Mouse (Mus musculus) liver, embryonic 16.5 days (tissue): ENCODE measurements around the gene Hivep3. TPM values are rescaled to one million over a fixed set of nuclear protein-coding genes. Genes with fewer than 3 reads are reported as not detected.

Experiments
- ATAC-seq: fragments of 200-750 bp; cut with Nextera tagmentation; 2 replicates; pipeline ENCODE4 v1.8.0; 2017; ENCODE audit warnings: low read depth, mild to moderate bottlenecking, moderate number of reproducible peaks, moderate library complexity
- H3K27ac ChIP-seq: fragments of 300-500 bp; sonication (generic); 2 replicates; pipeline ENCODE4 v1.5.1; 2014; ENCODE audit warnings: mild to moderate bottlenecking, low read length
- H3K27me3 ChIP-seq: fragments of 300-500 bp; sonication (generic); 2 replicates; pipeline ENCODE4 v1.6.1; 2014; ENCODE audit warnings: low read depth, low read length, mixed read lengths; ENCODE audit not compliant: control insufficient read depth, insufficient read depth
- H3K36me3 ChIP-seq: fragments of 300-500 bp; sonication (generic); 2 replicates; pipeline ENCODE4 v1.6.1; 2014; ENCODE audit warnings: mild to moderate bottlenecking; ENCODE audit not compliant: control insufficient read depth, insufficient read depth
- H3K4me1 ChIP-seq: fragments of 300-500 bp; sonication (generic); 2 replicates; pipeline ENCODE4 v1.6.1; 2014; ENCODE audit warnings: low read depth, low read length, mixed read lengths; ENCODE audit not compliant: control insufficient read depth
- H3K4me2 ChIP-seq: fragments of 300-500 bp; sonication (generic); 2 replicates; pipeline ENCODE4 v1.6.1; 2014; ENCODE audit warnings: low read depth, low read length, mixed read lengths
- H3K4me3 ChIP-seq: fragments of 300-500 bp; sonication (generic); 2 replicates; pipeline ENCODE4 v1.5.1; 2014; ENCODE audit warnings: low read depth, mild to moderate bottlenecking, low read length
- H3K9ac ChIP-seq: fragments of 300-500 bp; sonication (generic); 2 replicates; pipeline ENCODE4 v1.6.1; 2014; ENCODE audit warnings: low read depth, low read length
- H3K9me3 ChIP-seq: fragments of 300-500 bp; sonication (generic); replicated peaks from 2 replicates; pipeline ENCODE4 v1.6.1; 2016; ENCODE audit warnings: low read length; ENCODE audit not compliant: control insufficient read depth
- WGBS: fragments of 180-500 bp; shearing (Covaris S2); extraction: QIAGEN DNeasy Blood & Tissue Kit; methylation state at CpG from one replicate; pipeline ENCODE4 v1.1.7; 2014; ENCODE audit not compliant: insufficient replicate concordance; 5-methylcytosine and 5-hydroxymethylcytosine counted together
- polyA plus RNA-seq: library from polyadenylated mRNA; unstranded; fragments of >200 nt; fragmentation: Nextera tagmentation; extraction: Ambion mirVana; gene quantifications from 2 replicates; pipeline ENCODE4 v1.2.1, GENCODE M21; 2015

Hivep3 gene
- polyA plus RNA-seq, 1 experiment from 2014 or later: 2.1 TPM

DNA sequence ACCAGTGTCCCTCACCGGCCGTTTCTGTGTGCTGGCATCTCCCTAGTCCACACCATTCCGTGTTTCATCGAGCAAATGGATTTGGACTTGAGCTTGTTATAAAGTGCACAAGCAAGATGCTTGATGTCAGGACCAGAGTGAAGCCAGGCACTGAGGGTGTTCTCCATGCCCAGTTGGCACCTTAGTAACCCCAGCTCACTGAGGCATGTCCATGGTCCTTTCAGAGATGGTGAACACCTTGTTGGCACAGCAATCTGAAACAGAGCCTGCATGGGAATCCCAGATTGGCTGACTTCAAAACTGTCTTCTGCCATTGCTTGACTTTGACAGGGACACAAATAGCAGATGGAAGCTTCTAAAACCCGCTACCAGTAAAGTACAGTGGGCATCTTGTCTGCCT, 252.5 kb downstream of the Hivep3 start:
- Histone ChIP-seq H3K4me2 (no peak overlapping the region), H3K4me1 (no peaks in the 10 kb centered on the region), H3K36me3 (no peaks in the 10 kb centered on the region), H3K27ac (no peak overlapping the region), H3K9ac (no peak overlapping the region), H3K4me3 (no peak overlapping the region), H3K9me3 (no peaks in the 10 kb centered on the region), H3K27me3 (no peaks in the 10 kb centered on the region)
- 59% methylated on average over 5 of the region's 5 CpGs for WGBS
- ATAC-seq: no peak

DNA sequence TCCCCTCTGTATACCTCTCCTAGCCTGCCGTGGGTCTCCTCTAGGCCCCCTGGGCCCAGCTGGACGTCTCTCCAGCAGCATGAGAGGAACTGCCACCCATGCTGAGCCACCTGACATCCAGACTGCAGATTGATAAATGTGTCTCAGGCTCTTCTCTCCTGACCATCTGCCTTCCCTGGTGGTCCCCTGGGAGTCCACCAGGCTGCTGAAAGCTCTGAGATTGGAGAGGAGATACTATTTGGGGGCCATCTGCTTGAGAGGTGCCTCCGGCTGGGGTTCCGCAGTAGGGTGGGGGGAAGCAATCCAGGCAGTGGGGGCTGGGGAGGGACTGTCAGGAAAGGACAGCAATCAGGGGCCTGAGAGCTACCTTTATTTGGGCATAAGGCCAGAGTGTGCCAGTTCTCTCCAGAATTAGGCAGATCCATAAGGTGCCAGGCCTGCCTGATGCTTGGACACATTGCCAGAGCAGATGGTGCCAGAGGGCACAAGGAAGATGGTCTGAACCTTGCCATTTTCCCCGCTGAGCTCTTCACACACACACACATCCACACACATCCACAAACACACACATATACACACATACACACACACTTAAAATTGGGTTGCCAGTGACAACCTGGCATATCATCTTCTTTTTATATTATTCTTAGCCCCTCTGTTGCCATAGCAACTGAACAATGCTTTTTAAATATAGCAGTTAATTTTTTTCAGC, 253.2 kb downstream of the Hivep3 start:
- ATAC-seq: no peak; the same call in 1 of the 2 replicates
- Histone ChIP-seq H3K36me3 (no peaks in the 10 kb centered on the region), H3K9me3 (no peaks in the 10 kb centered on the region), H3K4me2 (no peak overlapping the region), H3K27ac (no peak overlapping the region), H3K9ac (no peak overlapping the region), H3K27me3 (no peaks in the 10 kb centered on the region), H3K4me3 (no peak overlapping the region), H3K4me1 (no peaks in the 10 kb centered on the region)
- WGBS: 56% methylated on average over 5 of the region's 5 CpGs

DNA sequence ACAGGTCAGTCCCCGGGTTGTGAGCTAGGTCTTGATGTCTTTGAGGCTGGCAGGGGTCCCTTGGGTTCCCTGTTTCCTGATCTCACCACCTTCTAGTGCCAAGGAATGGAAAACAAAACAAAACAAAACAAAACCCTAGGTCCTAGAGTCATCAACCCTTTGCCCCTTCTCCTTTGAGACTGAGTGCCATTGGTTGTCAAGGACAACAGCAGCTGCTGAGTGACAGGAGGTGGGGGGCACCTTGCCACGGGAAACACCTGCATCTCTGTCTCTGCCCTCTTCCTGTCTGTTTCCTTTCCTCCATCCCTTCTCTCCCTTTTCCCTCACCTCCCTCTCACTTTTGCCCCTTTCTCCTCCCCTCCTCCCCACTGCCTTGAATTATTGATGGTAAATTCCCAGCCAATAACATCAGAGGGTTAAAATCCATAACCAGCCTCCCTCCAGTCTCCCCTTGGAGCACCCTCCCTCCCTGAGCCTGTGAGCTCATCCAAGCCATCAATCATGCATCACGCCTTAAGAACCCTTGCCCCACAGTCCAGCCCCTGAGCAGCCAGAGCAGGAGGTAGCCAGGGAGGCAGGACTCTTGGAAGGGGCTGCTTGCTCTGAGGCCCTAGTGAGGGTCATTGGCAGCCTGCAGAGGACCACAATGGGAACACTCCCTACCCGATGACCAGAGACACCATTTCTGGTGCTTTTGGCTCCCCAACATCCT, 253.9 kb downstream of the Hivep3 start:
- no peak overlapping the region for H3K9ac ChIP-seq
- H3K36me3 ChIP-seq: no peaks in the 10 kb centered on the region
- ATAC-seq: no peak
- no peak overlapping the region for H3K4me3 ChIP-seq
- no peaks in the 10 kb centered on the region for H3K27me3 ChIP-seq
- 44% methylated on average over 4 of the region's 4 CpGs for WGBS
- no peak overlapping the region for H3K27ac ChIP-seq
- no peaks in the 10 kb centered on the region for H3K4me1 ChIP-seq
- H3K9me3 ChIP-seq: no peaks in the 10 kb centered on the region
- no peak overlapping the region for H3K4me2 ChIP-seq

DNA sequence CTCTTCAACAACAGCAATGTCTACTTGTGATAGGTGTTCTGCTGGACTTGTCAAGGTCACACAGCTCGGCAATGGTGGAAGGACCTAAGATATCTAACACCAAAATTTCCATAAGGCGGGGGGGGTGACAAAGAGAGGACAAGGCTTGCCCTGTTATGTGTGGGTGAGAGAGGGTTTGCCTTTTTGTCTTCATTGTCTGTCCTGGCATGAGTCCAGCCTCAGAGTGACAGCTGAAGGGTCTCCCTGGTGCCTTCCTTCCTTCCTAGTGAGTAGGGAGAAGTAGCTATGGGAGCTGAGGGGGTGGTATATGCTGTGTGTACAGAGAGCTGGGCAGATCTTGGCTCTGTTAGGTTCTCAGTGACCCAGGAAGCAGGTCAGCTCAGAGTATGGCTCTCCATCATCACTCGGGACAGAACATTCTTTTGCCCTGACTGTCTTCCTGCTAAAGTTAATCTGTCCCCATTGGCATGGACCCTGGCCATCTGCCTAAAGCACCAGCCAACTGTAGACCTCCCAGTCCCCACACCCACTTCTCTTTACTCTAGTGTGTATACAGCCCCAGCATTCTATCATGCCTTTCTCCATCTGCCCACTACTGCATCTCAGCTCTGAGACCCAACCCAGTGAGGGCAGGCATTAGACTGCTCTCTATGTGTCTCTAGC, 255.6 kb downstream of the Hivep3 start:
- 31% methylated on average over 3 of the region's 3 CpGs for WGBS
- Histone ChIP-seq H3K9ac (no peak overlapping the region), H3K9me3 (no peaks in the 10 kb centered on the region), H3K36me3 (no peaks in the 10 kb centered on the region), H3K27ac (no peak overlapping the region), H3K4me2 (no peak overlapping the region), H3K27me3 (no peaks in the 10 kb centered on the region), H3K4me1 (no peaks in the 10 kb centered on the region), H3K4me3 (no peak overlapping the region)
- no peak for ATAC-seq

DNA sequence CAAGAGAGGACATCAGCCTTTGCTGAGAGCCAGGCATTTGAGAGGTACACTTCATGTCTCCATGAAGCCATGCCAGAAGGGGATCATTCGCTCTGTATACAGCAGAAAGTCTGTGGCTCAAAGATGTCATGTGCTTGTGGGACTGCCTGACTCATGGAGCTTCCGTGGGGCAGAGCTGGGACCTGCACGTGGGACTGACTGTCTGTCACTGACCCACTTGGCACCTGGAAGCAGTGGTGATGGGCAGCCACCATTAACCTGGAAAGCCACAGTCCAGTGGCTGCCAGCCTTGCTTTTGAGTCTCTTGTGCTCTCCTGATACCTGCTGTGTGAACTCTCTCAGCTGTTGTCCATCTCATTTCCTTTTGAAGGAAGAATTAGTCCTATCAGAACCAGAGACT, 256.8 kb downstream of the Hivep3 start:
- Histone ChIP-seq H3K4me3 (no peak overlapping the region), H3K4me1 (no peaks in the 10 kb centered on the region), H3K27me3 (no peaks in the 10 kb centered on the region), H3K4me2 (no peak overlapping the region), H3K27ac (no peak overlapping the region), H3K36me3 (no peaks in the 10 kb centered on the region), H3K9ac (no peak overlapping the region), H3K9me3 (no peaks in the 10 kb centered on the region)
- 59% methylated on average over 3 of the region's 3 CpGs for WGBS
- no peak for ATAC-seq

DNA sequence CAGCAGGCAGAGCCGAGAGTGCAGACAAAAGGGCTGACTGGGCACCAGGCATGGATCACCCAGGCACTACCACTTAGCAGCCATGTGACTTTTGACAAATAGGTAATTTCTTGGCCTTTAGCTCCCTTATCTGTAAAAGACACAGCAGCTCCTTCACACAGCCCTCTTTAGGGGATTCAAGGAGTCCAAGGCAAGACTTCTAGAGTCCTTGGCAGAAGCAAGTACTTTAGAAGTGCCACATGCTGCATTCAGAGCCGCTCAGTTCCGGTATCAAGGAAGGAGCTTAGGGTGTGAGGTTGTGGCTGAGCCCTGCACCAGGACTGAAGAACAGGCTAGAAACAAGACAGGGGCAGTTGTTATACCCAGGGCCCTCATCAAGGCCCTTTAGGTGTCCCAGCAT, 257.3 kb downstream of the Hivep3 start:
- Histone ChIP-seq H3K4me2 (no peak overlapping the region), H3K9me3 (no peaks in the 10 kb centered on the region), H3K27me3 (no peaks in the 10 kb centered on the region), H3K4me1 (no peaks in the 10 kb centered on the region), H3K9ac (no peak overlapping the region), H3K4me3 (no peak overlapping the region), H3K36me3 (no peaks in the 10 kb centered on the region), H3K27ac (no peak overlapping the region)
- no peak for ATAC-seq
- WGBS: 64% methylated on average over 3 of the region's 3 CpGs

DNA sequence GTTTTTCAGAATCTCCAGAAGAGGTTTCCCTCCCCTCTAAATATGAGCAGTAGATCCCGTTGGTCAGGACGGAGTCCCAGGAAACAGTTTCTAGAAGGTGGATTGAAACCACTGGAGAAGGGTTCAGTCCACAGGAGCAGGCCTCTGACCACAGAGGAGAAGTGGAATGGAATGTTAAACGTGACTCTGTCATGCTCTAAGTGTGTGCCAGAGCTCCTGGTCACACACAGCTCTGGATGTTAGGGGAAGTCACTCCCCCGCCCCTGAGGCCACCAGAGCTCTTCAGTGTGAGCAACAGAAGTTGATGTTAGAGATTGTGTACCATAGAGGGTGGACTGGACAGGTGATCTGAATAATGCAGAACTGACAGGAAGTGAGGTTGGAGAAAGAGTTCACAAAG, 258.2 kb downstream of the Hivep3 start:
- no peaks in the 10 kb centered on the region for H3K36me3 ChIP-seq

DNA sequence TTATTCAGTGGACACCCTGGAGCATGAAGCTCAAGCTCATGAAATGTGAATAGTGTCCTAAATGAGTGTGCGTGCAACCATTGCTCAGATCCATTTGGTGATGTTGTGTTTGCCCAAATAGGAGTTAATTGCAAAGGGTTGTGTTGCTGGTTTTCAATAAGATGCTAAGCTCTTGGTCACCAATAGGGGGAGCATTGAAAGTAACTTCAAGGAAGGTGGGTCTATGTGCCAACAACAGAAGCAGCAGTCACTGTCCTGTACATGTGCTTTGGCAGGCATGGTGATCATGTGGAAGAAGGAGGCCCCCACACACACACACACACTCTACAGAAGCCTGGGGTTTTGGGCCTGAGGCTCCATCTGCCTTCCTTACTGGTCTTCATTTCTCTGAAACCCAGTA, 262.8 kb downstream of the Hivep3 start:
- ATAC-seq: no peak

More for the DNA sequence above, 258.2 kb downstream of the Hivep3 start:
- H3K4me2 ChIP-seq: no peak overlapping the region
- no peak overlapping the region for H3K9ac ChIP-seq
- H3K27me3 ChIP-seq: no peaks in the 10 kb centered on the region
- 30% methylated on average over 4 of the region's 4 CpGs for WGBS
- no peak for ATAC-seq
- H3K4me1 ChIP-seq: no peaks in the 10 kb centered on the region
- H3K4me3 ChIP-seq: no peak overlapping the region
- no peaks in the 10 kb centered on the region for H3K9me3 ChIP-seq
- H3K27ac ChIP-seq: no peak overlapping the region

DNA sequence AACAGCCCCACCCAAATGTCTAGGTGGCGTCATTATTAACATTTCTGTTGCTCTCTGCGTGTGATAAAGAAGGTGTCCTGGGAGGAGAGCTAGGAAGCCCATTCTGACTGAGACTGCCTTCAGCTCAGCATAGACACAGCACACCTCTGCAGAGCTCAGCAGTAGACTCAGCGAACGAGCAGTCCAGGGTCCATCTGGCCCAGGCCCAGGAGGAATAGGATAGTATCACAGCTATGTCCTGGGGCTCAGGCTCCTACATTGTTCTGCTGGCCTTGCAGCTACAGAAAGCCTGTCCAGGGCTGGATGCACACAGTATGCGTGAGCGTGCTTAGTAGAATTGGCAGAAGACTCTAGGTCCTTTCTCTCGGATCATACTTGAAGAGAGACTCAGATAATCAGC, 263.8 kb downstream of the Hivep3 start:
- WGBS: 68% methylated on average over 7 of the region's 7 CpGs
- H3K36me3 ChIP-seq: no peaks in the 10 kb centered on the region
- no peaks in the 10 kb centered on the region for H3K9me3 ChIP-seq
- H3K27ac ChIP-seq: no peak overlapping the region
- no peak overlapping the region for H3K9ac ChIP-seq
- no peak for ATAC-seq
- no peak overlapping the region for H3K4me2 ChIP-seq
- H3K4me3 ChIP-seq: no peak overlapping the region
- H3K27me3 ChIP-seq: no peaks in the 10 kb centered on the region
- H3K4me1 ChIP-seq: no peaks in the 10 kb centered on the region

More for the DNA sequence above, 262.8 kb downstream of the Hivep3 start:
- no peak overlapping the region for H3K4me2 ChIP-seq
- no peaks in the 10 kb centered on the region for H3K4me1 ChIP-seq
- H3K36me3 ChIP-seq: no peaks in the 10 kb centered on the region
- no peaks in the 10 kb centered on the region for H3K27me3 ChIP-seq
- H3K27ac ChIP-seq: no peak overlapping the region
- no peak overlapping the region for H3K9ac ChIP-seq
- no peak overlapping the region for H3K4me3 ChIP-seq
- WGBS: 76% methylated on average over 1 of the region's 1 CpGs
- H3K9me3 ChIP-seq: no peaks in the 10 kb centered on the region
